Mouse (Mus musculus): ENCODE data around the gene A3galt2. TPM values are rescaled to one million over a fixed set of nuclear protein-coding genes. Genes with fewer than 3 reads are reported as not detected.

Gene A3galt2
- total RNA-seq, 1 experiment from 2014 or later = 0.81 TPM

GRCm38 (mm10) chr4:128785921-128786654, 30.9 kb downstream of the A3galt2 start:
- no peak for ATAC-seq (ENCODE audit: extremely low read depth, insufficient number of reproducible peaks, low FRiP score, poor library complexity, severe bottlenecking)

- no peak for ATAC-seq (ENCODE audit: extremely low read depth, insufficient number of reproducible peaks, low FRiP score, poor library complexity, severe bottlenecking)
Observed at GRCm38 (mm10) chr4:128787023-128787939, 32.1 kb downstream of the A3galt2 start.

DNA sequence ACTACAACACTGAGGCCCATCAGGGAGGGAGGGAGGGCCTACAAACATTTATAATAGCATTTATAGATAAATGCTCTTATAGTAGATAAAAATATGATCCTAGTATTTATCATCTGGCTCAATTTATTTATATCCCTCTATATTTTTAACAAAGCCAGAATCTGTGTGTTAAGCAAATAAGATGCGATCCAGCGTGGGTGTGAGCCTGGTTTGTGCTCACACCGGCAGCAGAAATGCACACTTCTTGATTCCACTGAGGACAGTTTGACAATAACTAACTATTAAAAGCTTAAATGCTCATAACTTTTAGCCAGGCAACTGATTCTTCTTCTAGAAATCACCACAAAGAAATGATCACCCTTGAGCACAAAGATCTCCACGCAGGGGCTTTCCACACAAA, 32.9 kb downstream of the A3galt2 start:
- no peak for ATAC-seq (ENCODE audit: extremely low read depth, insufficient number of reproducible peaks, low FRiP score, poor library complexity, severe bottlenecking)

DNA sequence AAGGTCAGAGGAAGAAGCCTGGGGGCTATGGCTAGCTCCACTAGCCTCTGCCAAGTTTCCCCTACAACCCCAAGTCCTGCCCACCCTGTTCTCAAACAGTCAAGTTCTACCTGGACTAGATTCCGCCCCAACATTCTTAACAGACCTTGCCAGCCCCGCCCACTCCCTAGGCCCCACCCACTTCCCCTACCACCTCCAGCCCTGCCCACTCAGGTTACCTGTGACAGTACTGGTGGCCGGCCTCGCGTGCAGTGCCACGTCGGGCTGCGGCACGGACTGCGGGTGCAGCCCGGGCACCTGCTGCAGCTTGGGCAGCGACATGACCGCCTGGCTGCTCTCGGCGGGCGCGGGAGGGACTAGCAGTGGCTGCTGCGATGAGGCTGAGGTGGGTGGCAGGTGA, 34.5 kb downstream of the A3galt2 start:
- no peak for ATAC-seq (ENCODE audit: extremely low read depth, insufficient number of reproducible peaks, low FRiP score, poor library complexity, severe bottlenecking)

DNA sequence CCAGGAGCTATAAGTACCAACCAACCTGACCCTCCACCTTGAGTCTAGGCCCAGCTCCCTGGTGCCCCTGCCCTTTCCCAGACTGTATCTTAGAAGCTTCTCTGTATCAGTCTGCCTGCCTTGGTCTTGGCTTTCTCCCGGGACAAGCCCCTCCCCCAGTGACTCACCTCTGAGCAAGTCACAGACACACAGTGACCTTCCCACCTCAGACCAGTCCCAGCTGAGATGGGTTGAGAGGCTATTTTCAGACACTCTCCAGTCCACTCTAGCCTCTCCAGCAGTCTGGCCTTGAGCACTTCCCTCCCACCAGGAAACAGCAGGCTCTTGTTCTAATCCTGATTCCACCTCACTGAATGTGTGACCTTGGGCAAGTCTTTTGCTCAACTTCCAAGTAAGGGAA, 38.5 kb downstream of the A3galt2 start:
- ATAC-seq (ENCODE audit: extremely low read depth, insufficient number of reproducible peaks, low FRiP score, poor library complexity, severe bottlenecking) = no peak

DNA sequence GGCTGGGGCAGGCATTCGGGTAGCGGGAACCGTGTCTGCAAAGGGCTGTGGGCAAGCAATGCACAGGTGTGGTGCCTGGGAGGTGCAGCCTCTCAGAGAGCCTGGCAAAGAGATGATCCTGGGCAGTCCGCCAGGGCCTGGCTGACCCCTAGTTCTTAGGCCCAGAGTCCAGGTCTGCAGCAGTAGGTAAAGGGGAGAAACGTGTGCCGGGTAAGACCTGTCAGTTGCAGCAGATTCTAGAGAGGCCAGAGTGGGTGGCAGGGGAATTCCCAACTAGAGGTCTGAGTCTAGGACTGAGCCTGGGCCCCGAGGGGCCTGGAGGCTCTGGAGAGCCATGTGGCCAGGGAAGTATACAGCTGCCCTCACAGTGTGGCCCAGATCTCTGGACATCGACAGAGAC, 39.0 kb downstream of the A3galt2 start:
- no peak for ATAC-seq (ENCODE audit: extremely low read depth, insufficient number of reproducible peaks, low FRiP score, poor library complexity, severe bottlenecking)

DNA sequence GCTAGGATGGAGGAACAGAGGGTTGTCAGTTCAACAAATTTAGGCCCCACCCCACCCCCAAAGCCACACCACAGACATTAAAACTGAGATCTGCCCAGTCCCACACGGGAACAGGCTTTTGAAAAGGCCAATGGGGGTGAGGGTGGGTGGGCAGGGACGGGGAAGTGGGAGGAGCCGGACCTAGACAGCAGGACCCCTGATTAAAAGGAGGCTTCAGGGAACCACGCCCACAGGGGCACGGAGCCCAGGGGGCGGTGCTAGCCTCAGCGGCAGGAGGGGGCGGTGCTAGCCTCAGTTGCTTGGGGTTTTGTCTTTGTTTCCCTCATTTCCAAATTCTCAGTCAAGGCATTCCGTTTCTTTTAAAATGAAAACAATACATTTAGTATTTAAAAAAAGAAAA, 40.4 kb downstream of the A3galt2 start:
- ATAC-seq (ENCODE audit: extremely low read depth, insufficient number of reproducible peaks, low FRiP score, poor library complexity, severe bottlenecking) = no peak

DNA sequence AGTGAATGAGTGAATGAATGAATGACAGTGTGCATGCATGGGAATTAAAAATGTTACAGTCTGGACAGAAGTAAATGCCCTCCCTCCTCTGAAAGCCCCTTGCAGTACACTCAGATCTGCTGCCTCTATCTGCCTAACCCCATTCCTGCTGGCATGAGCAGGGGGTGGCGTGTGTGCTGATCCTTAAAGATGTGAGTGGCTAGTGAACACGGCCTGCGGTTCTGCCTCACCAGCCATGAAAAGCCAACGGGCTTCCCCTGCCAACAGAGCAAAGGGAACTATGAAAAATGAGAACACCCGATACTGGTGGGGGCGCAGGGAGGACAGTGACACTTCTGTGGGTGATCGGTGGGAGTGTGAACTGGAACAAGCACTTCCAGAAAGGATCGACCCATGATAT, 41.6 kb downstream of the A3galt2 start:
- no peak for ATAC-seq (ENCODE audit: extremely low read depth, insufficient number of reproducible peaks, low FRiP score, poor library complexity, severe bottlenecking)

- ATAC-seq (ENCODE audit: extremely low read depth, insufficient number of reproducible peaks, low FRiP score, poor library complexity, severe bottlenecking) = no peak
Observed at GRCm38 (mm10) chr4:128801675-128802465, 46.7 kb downstream of the A3galt2 start.

GRCm38 (mm10) chr4:128803569-128803968, 48.4 kb downstream of the A3galt2 start:
- ATAC-seq (ENCODE audit: extremely low read depth, insufficient number of reproducible peaks, low FRiP score, poor library complexity, severe bottlenecking) = no peak

GRCm38 (mm10) chr4:128804426-128805149, 49.4 kb downstream of the A3galt2 start:
- ATAC-seq (ENCODE audit: extremely low read depth, insufficient number of reproducible peaks, low FRiP score, poor library complexity, severe bottlenecking) = no peak

- ATAC-seq (ENCODE audit: extremely low read depth, insufficient number of reproducible peaks, low FRiP score, poor library complexity, severe bottlenecking) = no peak
Observed at GRCm38 (mm10) chr4:128805150-128806042, 50.2 kb downstream of the A3galt2 start.

GRCm38 (mm10) chr4:128806043-128806826, 51.1 kb downstream of the A3galt2 start, which contains the start of gene Zfp362:
Gene Zfp362, minus strand, starts transcription at chr4:128806045.
- ATAC-seq (ENCODE audit: extremely low read depth, insufficient number of reproducible peaks, low FRiP score, poor library complexity, severe bottlenecking) = no peak

- peak; percentile 40; the same call in 1 of the 2 replicates for ATAC-seq (ENCODE audit: extremely low read depth, insufficient number of reproducible peaks, low FRiP score, poor library complexity, severe bottlenecking)
Observed at GRCm38 (mm10) chr4:128806827-128807179, 51.6 kb downstream of the A3galt2 start.

- peak; percentile 86 for ATAC-seq (ENCODE audit: extremely low read depth, insufficient number of reproducible peaks, low FRiP score, poor library complexity, severe bottlenecking)
Observed at GRCm38 (mm10) chr4:128811382-128812056, 56.4 kb downstream of the A3galt2 start.

GRCm38 (mm10) chr4:128817011-128817410, 61.8 kb downstream of the A3galt2 start:
- no peak for ATAC-seq (ENCODE audit: extremely low read depth, insufficient number of reproducible peaks, low FRiP score, poor library complexity, severe bottlenecking)
